Mouse (Mus musculus) stomach, postnatal 0 days (tissue): ENCODE data around the gene Ttc7.

ENCODE experiments used
- CTCF ChIP-seq: IDR thresholded peaks from 2 replicates; pipeline ENCODE4 v1.5.1; 2016; ENCODE audit warnings: antibody characterized with exemption, low read depth, mild to moderate bottlenecking, moderate library complexity
- EP300 ChIP-seq: optimal IDR thresholded peaks from 2 replicates; pipeline ENCODE3; 2016; ENCODE audit warnings: antibody characterized with exemption

- TF ChIP-seq CTCF: no peak
- no peak for TF ChIP-seq EP300
Observed at GRCm38 (mm10) chr17:87332142-87332815, 49.6 kb downstream of the Ttc7 start.
